Mouse (Mus musculus): ENCODE measurements around the gene Cct2.

GRCm38 (mm10) chr10:117031160-117031559 is 32.5 kb downstream of the Cct2 start:
- TF ChIP-seq CTCF (IDR thresholded peaks at IDR 0.05; ENCODE audit: insufficient read depth, low read length): no peak
- no peak for TF ChIP-seq POLR2A (IDR thresholded peaks at IDR 0.05; ENCODE audit: borderline replicate concordance, extremely low read depth, low read depth, low read length)
